Mouse (Mus musculus) fibroblast of lung, adult 2 months (primary cell): ENCODE measurements at regions not wholly inside any gene's neighbourhood (a gene's known extent, or its start where the extent isn't known, plus 50 kb on each side); places are given as distances from the start of the nearest gene placed in this dataset.
"Not testable (repeated sequence)": the region's sequence is repeated elsewhere in the genome, so short reads cannot be mapped to it uniquely, and the experiment has no call there.

ENCODE experiments used
- DNase-seq: peaks from one replicate; pipeline ENCODE4 v3.0.0-alpha.2; 2011; ENCODE audit warnings: low read depth

GRCm38 (mm10) chr15:37101419-37101818 is 93.8 kb upstream of the Zfp706 start:
- DNase-seq = no peak

- no peak for DNase-seq
These were observed 93.3 kb upstream of the Zfp706 start for GRCm38 (mm10) chr15:37100767-37101288.

GRCm38 (mm10) chr15:37099927-37100766 is 92.6 kb upstream of the Zfp706 start:
- DNase-seq = peak; percentile 24

GRCm38 (mm10) chr15:37099176-37099575 is 91.6 kb upstream of the Zfp706 start:
- DNase-seq = no peak

GRCm38 (mm10) chr15:37097426-37097825 is 89.9 kb upstream of the Zfp706 start:
- DNase-seq = no peak

- not testable (repeated sequence) for DNase-seq
These were observed 83.6 kb upstream of the Zfp706 start for GRCm38 (mm10) chr15:37091171-37091570.

- no peak for DNase-seq
These were observed 76.2 kb upstream of the Zfp706 start for GRCm38 (mm10) chr15:37083726-37084125.

GRCm38 (mm10) chr15:37081836-37082235 is 74.3 kb upstream of the Zfp706 start:
- no peak for DNase-seq

GRCm38 (mm10) chr15:37080931-37081330 is 73.4 kb upstream of the Zfp706 start:
- no peak for DNase-seq

- DNase-seq = no peak
These were observed 72.8 kb upstream of the Zfp706 start for GRCm38 (mm10) chr15:37080395-37080794.

GRCm38 (mm10) chr15:37074207-37074606 is 66.6 kb upstream of the Zfp706 start:
- DNase-seq = not testable (repeated sequence)

- peak; percentile 20 for DNase-seq
These were observed 64.8 kb upstream of the Zfp706 start for GRCm38 (mm10) chr15:37072202-37072862.

- no peak for DNase-seq
These were observed 62.6 kb upstream of the Zfp706 start for GRCm38 (mm10) chr15:37070188-37070587.

- no peak for DNase-seq
These were observed 59.8 kb upstream of the Zfp706 start for GRCm38 (mm10) chr15:37067326-37067725.

GRCm38 (mm10) chr15:37065926-37066550 is 58.5 kb upstream of the Zfp706 start:
- no peak for DNase-seq

GRCm38 (mm10) chr15:37065408-37065807 is 57.8 kb upstream of the Zfp706 start:
- DNase-seq = no peak

GRCm38 (mm10) chr15:37063781-37064383 is 56.3 kb upstream of the Zfp706 start:
- DNase-seq = no peak

GRCm38 (mm10) chr15:37062585-37062984 is 55.0 kb upstream of the Zfp706 start:
- no peak for DNase-seq

- DNase-seq = no peak
These were observed 53.9 kb upstream of the Zfp706 start for GRCm38 (mm10) chr15:37061501-37061900.

GRCm38 (mm10) chr15:37060831-37061230 is 53.3 kb upstream of the Zfp706 start:
- no peak for DNase-seq
